Mouse (Mus musculus) lung, postnatal 0 days (tissue): ENCODE data around the gene Naga. TPM values are rescaled to one million over a fixed set of nuclear protein-coding genes. Genes with fewer than 3 reads are reported as not detected.

Experiments used
- ATAC-seq: fragments of 200-750 bp; cut with Nextera tagmentation; 2 replicates; pipeline ENCODE4 v1.8.0; 2017; ENCODE audit warnings: moderate library complexity
- DNase-seq: peaks from one replicate; pipeline ENCODE4 v3.0.0-alpha.2; 2016; ENCODE audit warnings: low spot score
- H3K27ac ChIP-seq: fragments of 300-500 bp; sonication (generic); 2 replicates; pipeline ENCODE4 v1.5.1; 2014; ENCODE audit warnings: antibody characterized with exemption, mild to moderate bottlenecking, low read length, mixed read lengths
- H3K27me3 ChIP-seq: fragments of 300-500 bp; sonication (generic); replicated peaks from 2 replicates; pipeline ENCODE4 v1.6.1; 2014; ENCODE audit warnings: low read length, mixed read lengths; ENCODE audit not compliant: insufficient read depth
- H3K36me3 ChIP-seq: fragments of 300-500 bp; sonication (generic); 2 replicates; pipeline ENCODE4 v1.6.1; 2014; ENCODE audit warnings: low read length, mixed read lengths; ENCODE audit not compliant: insufficient read depth
- H3K4me1 ChIP-seq: fragments of 300-500 bp; sonication (generic); 2 replicates; pipeline ENCODE4 v1.6.1; 2014; ENCODE audit warnings: antibody characterized with exemption, low read depth, low read length, mixed read lengths; ENCODE audit not compliant: insufficient read depth
- H3K4me2 ChIP-seq: fragments of 300-500 bp; sonication (generic); replicated peaks from 2 replicates; pipeline ENCODE4 v1.6.1; 2014; ENCODE audit warnings: low read depth, mild to moderate bottlenecking, low read length, moderate library complexity, mixed read lengths
- H3K4me3 ChIP-seq: fragments of 300-500 bp; sonication (generic); 2 replicates; pipeline ENCODE4 v1.5.1; 2014; ENCODE audit warnings: low read depth, low read length
- H3K9ac ChIP-seq: fragments of 300-500 bp; sonication (generic); replicated peaks from 2 replicates; pipeline ENCODE4 v1.6.1; 2014; ENCODE audit warnings: low read depth, mild to moderate bottlenecking
- H3K9me3 ChIP-seq: fragments of 300-500 bp; sonication (generic); 2 replicates; pipeline ENCODE4 v1.6.1; 2016; ENCODE audit warnings: low read length, mixed read lengths
- CTCF ChIP-seq: IDR thresholded peaks from 2 replicates; pipeline ENCODE4 v1.5.1; 2016; ENCODE audit warnings: antibody characterized with exemption, mild to moderate bottlenecking
- EP300 ChIP-seq: IDR thresholded peaks from 2 replicates; pipeline ENCODE4 v1.6.1; 2016; ENCODE audit warnings: antibody characterized with exemption, mild to moderate bottlenecking, control low read depth
- WGBS: fragments of 180-500 bp; shearing (Covaris S2); extraction: QIAGEN DNeasy Blood & Tissue Kit; methylation state at CpG from one replicate; pipeline ENCODE4 v1.1.7; 2014; 5-methylcytosine and 5-hydroxymethylcytosine counted together
- polyA plus RNA-seq: library from polyadenylated mRNA; unstranded; fragments of >200 nt; fragmentation: Nextera tagmentation; extraction: Ambion mirVana; gene quantifications from 2 replicates; pipeline ENCODE4 v1.2.1, GENCODE M21; 2015

Naga gene
- polyA plus RNA-seq, 1 experiment from 2014 or later, result 73.0 TPM

DNA sequence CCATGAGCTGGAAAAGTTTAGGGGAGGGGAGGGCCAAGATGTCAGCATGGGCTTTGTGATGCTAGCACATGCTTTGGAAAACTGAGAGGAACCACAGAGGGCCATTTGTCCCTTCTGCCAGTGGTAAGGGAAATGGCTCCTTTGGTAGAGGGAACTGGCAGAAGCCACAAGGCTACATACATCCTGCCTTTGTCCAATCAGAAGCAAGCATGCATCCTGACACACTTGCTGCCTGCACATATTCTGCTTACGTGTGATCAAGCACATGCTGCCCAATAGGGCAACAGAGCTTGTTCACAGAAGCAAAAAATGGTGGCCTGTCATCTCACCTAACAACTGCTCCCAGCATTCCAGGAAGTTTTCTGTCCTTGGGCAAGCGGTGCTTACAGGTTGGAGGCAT is 13.3 kb downstream of the Naga start:
- no peak overlapping the region for H3K9ac ChIP-seq
- no peak overlapping the region for H3K4me3 ChIP-seq
- no peak for DNase-seq
- H3K27me3 ChIP-seq, result no peaks in the 10 kb centered on the region
- no peaks in the 10 kb centered on the region for H3K4me1 ChIP-seq
- H3K27ac ChIP-seq, result no peak overlapping the region
- no peak for ATAC-seq
- 54% methylated on average over 2 of the region's 2 CpGs for WGBS
- peaks cover 9% of the 10 kb centered on the region for H3K36me3 ChIP-seq
- TF ChIP-seq EP300 (no peak), CTCF (no peak)
- no peaks in the 10 kb centered on the region for H3K9me3 ChIP-seq
- H3K4me2 ChIP-seq, result no peak overlapping the region

DNA sequence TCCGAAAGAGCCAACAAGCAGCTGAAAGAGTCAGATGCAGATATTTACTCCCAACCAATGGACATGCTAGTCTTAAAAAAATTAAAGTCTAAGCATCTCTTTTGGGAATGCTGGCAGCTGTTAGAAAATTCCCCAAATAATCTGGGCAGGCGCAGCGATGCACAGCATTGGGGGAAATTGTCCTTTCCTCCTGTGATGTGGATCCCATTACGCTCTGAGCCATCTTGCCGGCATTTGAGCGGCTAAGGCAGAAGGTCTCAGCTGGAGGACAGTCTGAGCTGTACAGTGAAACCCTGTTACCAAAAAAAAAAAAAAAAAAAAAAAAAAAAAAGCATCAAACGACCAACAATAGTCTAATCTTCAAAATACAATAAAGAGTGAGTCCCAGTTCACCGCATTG is 16.5 kb downstream of the Naga start:
- H3K27me3 ChIP-seq, result no peaks in the 10 kb centered on the region
- no peak overlapping the region for H3K9ac ChIP-seq
- H3K4me3 ChIP-seq, result no peak overlapping the region
- H3K36me3 ChIP-seq, result no peaks in the 10 kb centered on the region
- WGBS, result 72% methylated on average over 8 of the region's 8 CpGs
- no peak overlapping the region for H3K4me2 ChIP-seq
- no peak overlapping the region for H3K27ac ChIP-seq
- TF ChIP-seq CTCF (no peak), EP300 (no peak)
- no peaks in the 10 kb centered on the region for H3K9me3 ChIP-seq
- H3K4me1 ChIP-seq, result no peaks in the 10 kb centered on the region
- no peak for DNase-seq
- no peak for ATAC-seq

DNA sequence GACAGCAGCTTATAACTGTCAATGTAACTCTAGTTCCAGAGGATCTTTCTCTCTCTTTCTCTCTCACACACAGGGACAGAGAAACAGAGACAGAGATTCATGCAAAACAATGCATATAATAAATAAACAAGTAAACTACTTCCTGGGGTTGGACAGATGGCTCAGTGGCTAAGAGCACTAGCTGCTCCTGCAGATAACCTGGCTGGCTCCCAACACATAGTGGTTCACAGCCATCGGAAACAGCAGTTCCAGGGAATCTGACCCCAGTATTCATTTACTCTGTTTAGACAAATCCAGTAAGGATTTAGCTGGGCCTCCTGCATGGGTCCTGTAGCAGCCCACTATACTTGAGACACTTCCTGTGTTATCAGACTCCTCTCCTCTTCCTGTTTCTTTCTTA is 19.1 kb downstream of the Naga start:
- Histone ChIP-seq H3K27me3 (no peaks in the 10 kb centered on the region), H3K36me3 (no peaks in the 10 kb centered on the region), H3K4me1 (no peaks in the 10 kb centered on the region), H3K27ac (no peak overlapping the region), H3K4me2 (no peak overlapping the region), H3K9ac (no peak overlapping the region), H3K9me3 (no peaks in the 10 kb centered on the region), H3K4me3 (no peak overlapping the region)
- DNase-seq (no peak), ATAC-seq (no peak)
- 41% methylated on average over 1 of the region's 1 CpGs for WGBS
- TF ChIP-seq EP300 (no peak), CTCF (no peak)

DNA sequence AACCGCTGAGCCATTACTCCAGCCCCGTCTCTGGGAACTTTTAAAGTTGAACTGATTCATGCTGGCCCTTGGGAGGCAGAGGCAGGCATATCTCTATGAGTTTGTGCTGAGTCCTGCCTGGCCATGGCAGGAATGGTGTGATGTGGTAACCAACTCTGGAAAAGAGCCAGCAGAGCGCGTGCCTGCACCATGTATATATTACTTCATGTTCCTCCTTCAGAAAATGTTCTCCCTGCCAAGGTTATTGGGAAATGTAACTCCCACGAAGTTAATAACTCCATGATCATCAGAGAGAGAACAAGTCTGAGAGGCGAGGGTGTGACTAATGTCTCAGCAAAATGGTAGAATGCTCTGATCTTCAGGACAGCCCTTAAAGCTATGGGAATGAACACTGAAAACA is 20.9 kb downstream of the Naga start:
- Histone ChIP-seq H3K4me3 (no peak overlapping the region), H3K9me3 (no peaks in the 10 kb centered on the region), H3K4me2 (no peak overlapping the region), H3K27ac (no peak overlapping the region), H3K4me1 (no peaks in the 10 kb centered on the region), H3K27me3 (no peaks in the 10 kb centered on the region), H3K36me3 (no peaks in the 10 kb centered on the region), H3K9ac (no peak overlapping the region)
- 59% methylated on average over 6 of the region's 6 CpGs for WGBS
- TF ChIP-seq CTCF (no peak), EP300 (0 out of 2 replicates have a peak, but pooled peaks have one; percentile 14)
- DNase-seq, result peak; percentile 80
- peak; percentile 52 for ATAC-seq

DNA sequence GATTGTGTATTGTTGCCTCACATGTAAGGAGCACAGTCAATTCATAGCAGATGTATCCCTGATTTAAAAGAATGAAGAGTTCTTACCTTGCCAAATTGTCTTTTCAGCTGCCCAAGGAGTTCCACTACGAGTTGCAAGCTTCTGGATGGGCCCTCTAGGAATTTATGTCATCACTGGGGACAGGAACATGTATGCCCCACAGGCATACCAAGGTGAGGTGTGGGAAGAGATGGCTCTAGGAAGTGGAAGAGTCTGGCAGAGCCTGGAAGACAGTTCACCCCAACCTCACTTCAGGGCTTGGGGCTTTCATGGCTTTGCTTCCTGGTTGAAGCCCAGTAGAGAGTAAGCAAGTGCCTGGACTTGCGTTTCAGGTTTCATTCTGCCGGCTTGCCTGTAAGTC is 30.3 kb downstream of the Naga start:
- Histone ChIP-seq H3K4me3 (no peak overlapping the region), H3K36me3 (no peaks in the 10 kb centered on the region), H3K27ac (no peak overlapping the region), H3K27me3 (no peaks in the 10 kb centered on the region), H3K9ac (no peak overlapping the region), H3K4me2 (no peak overlapping the region), H3K9me3 (no peaks in the 10 kb centered on the region), H3K4me1 (no peaks in the 10 kb centered on the region)
- 58% methylated on average over 3 of the region's 3 CpGs for WGBS
- ATAC-seq, result no peak
- DNase-seq, result no peak
- TF ChIP-seq CTCF, result no peak
- no peak for TF ChIP-seq EP300

DNA sequence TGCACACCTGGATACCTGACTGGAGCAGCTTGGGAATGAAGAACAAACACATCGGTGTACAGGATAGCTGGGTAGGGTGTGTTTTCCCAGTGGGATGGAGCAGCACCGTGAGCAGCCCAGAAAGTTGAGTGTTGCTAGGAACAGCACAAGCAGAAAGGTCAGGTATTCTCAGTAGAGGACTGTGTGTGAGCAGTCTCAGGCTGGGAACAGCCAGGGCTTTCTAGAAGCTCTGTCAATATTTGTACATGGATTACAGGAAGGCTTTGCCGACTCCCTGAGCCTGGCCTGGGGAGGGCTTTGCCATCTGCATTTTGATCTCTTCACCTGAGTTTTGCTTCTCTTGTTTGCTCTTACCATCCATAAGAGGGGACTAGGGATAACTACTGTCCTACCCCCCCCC is 31.6 kb downstream of the Naga start:
- no peak overlapping the region for H3K4me2 ChIP-seq
- ATAC-seq, result peak; percentile 55
- no peaks in the 10 kb centered on the region for H3K36me3 ChIP-seq
- TF ChIP-seq CTCF, result no peak
- no peak for TF ChIP-seq EP300
- no peak overlapping the region for H3K9ac ChIP-seq
- no peak overlapping the region for H3K4me3 ChIP-seq
- H3K4me1 ChIP-seq, result no peaks in the 10 kb centered on the region
- no peaks in the 10 kb centered on the region for H3K9me3 ChIP-seq
- 56% methylated on average over 3 of the region's 3 CpGs for WGBS
- no peaks in the 10 kb centered on the region for H3K27me3 ChIP-seq
- peak; percentile 45 for DNase-seq
- H3K27ac ChIP-seq, result no peak overlapping the region
